Mouse (Mus musculus): Measurements from ENCODE around the gene Ybx1. TPM values are rescaled to one million over a fixed set of nuclear protein-coding genes. Genes with fewer than 3 reads are reported as not detected.

The Ybx1 gene
- polyA plus RNA-seq, 1 experiment from 2014 or later: 170 TPM

DNA sequence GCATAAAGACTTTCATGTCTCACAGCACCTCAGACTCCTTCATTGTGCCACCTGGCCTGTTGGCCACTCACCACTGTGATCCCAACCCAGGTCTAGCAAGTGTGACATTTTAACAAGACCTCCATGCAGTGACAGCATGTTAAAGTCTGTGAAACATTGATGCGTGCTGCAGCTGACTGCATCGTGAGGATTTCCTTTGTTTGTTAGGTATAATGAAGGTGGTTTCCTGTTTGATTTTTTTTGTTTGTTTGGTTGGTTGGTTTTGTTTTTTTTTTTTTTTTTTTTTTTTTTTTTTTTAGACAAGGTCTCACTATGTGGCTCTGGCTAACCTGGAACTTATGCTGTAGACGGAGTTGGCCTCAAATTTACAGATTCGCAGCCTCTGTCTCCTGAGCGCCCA, 31.9 kb downstream of the Ybx1 start:
- H3K36me3 ChIP-seq (replicated peaks; ENCODE audit: insufficient read depth, low read length): no peaks in the 10 kb centered on the region
- H3K4me2 ChIP-seq (ENCODE audit: low read depth, low read length): no peak overlapping the region
- no peak for ATAC-seq
- DNase-seq: no peak
- no peaks in the 10 kb centered on the region for H3K9me3 ChIP-seq (ENCODE audit: low read length)
- 84% methylated on average over 5 of the region's 5 CpGs for WGBS (ENCODE audit: insufficient replicate concordance)
- H3K27me3 ChIP-seq (ENCODE audit: insufficient read depth, low read length): no peaks in the 10 kb centered on the region
- no peaks in the 10 kb centered on the region for H3K4me1 ChIP-seq (ENCODE audit: insufficient read depth)
- no peak overlapping the region for H3K4me3 ChIP-seq (ENCODE audit: low read depth, low read length)
- H3K9ac ChIP-seq (replicated peaks): no peak overlapping the region
- no peak overlapping the region for H3K27ac ChIP-seq (ENCODE audit: low read depth)
- TF ChIP-seq EP300 (IDR thresholded peaks at IDR 0.05; ENCODE audit: low read depth) (no peak), CTCF (IDR thresholded peaks at IDR 0.05; ENCODE audit: low read depth) (no peak)

- no peak overlapping the region for H3K4me2 ChIP-seq (ENCODE audit: low read depth, low read length)
- H3K36me3 ChIP-seq (replicated peaks; ENCODE audit: insufficient read depth, low read length): no peaks in the 10 kb centered on the region
- no peak overlapping the region for H3K27ac ChIP-seq (ENCODE audit: low read depth)
- TF ChIP-seq EP300 (IDR thresholded peaks at IDR 0.05; ENCODE audit: low read depth) (no peak), CTCF (IDR thresholded peaks at IDR 0.05; ENCODE audit: low read depth) (no peak)
- 42% methylated on average over 7 of the region's 7 CpGs for WGBS (ENCODE audit: insufficient replicate concordance)
- no peaks in the 10 kb centered on the region for H3K9me3 ChIP-seq (ENCODE audit: low read length)
- no peaks in the 10 kb centered on the region for H3K27me3 ChIP-seq (ENCODE audit: insufficient read depth, low read length)
- ATAC-seq: no peak
- no peak overlapping the region for H3K4me3 ChIP-seq (ENCODE audit: low read depth, low read length)
- no peaks in the 10 kb centered on the region for H3K4me1 ChIP-seq (ENCODE audit: insufficient read depth)
- no peak for DNase-seq
- H3K9ac ChIP-seq (replicated peaks): no peak overlapping the region
Measured at GRCm38 (mm10) chr4:119261087-119261713, 33.2 kb downstream of the Ybx1 start.

- Histone ChIP-seq H3K4me2 (ENCODE audit: low read depth, low read length) (no peak overlapping the region), H3K27me3 (ENCODE audit: insufficient read depth, low read length) (no peaks in the 10 kb centered on the region), H3K9me3 (ENCODE audit: low read length) (no peaks in the 10 kb centered on the region), H3K27ac (ENCODE audit: low read depth) (no peak overlapping the region), H3K36me3 (replicated peaks; ENCODE audit: insufficient read depth, low read length) (no peaks in the 10 kb centered on the region), H3K9ac (replicated peaks) (no peak overlapping the region), H3K4me3 (ENCODE audit: low read depth, low read length) (no peak overlapping the region), H3K4me1 (ENCODE audit: insufficient read depth) (no peaks in the 10 kb centered on the region)
- DNase-seq (no peak), ATAC-seq (peak; percentile 78)
- no peak for TF ChIP-seq EP300 (IDR thresholded peaks at IDR 0.05; ENCODE audit: low read depth)
- TF ChIP-seq CTCF (IDR thresholded peaks at IDR 0.05; ENCODE audit: low read depth): peak; percentile 32
- 69% methylated on average over 15 of the region's 15 CpGs for WGBS (ENCODE audit: insufficient replicate concordance)
Measured at GRCm38 (mm10) chr4:119259344-119260254, 34.8 kb downstream of the Ybx1 start.

DNA sequence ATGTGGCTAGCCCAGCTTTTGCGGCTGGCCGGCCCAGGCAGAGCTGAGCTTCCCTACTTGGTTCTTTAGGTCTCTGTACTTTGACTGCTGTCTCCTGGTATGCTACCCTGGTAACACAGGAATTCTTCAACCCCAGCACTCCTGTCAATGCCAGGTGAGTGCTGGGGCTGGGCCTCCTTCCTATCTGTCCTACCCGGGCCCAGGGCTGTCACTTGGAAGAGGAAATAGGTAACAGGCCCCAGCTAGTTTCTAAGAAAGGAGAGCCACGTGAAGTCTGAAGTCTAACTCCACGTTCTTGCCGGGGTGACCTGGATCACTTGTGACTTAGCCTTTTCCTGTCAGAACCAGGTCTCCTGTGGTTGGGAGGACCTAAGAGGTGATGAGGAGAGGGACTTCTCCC, 37.3 kb downstream of the Ybx1 start:
- H3K4me3 ChIP-seq (ENCODE audit: low read depth, low read length): no peak overlapping the region
- TF ChIP-seq CTCF (IDR thresholded peaks at IDR 0.05; ENCODE audit: low read depth) (no peak), EP300 (IDR thresholded peaks at IDR 0.05; ENCODE audit: low read depth) (no peak)
- DNase-seq (no peak), ATAC-seq (no peak)
- no peak overlapping the region for H3K4me2 ChIP-seq (ENCODE audit: low read depth, low read length)
- no peaks in the 10 kb centered on the region for H3K4me1 ChIP-seq (ENCODE audit: insufficient read depth)
- 70% methylated on average over 6 of the region's 6 CpGs for WGBS (ENCODE audit: insufficient replicate concordance)
- no peaks in the 10 kb centered on the region for H3K9me3 ChIP-seq (ENCODE audit: low read length)
- no peaks in the 10 kb centered on the region for H3K27me3 ChIP-seq (ENCODE audit: insufficient read depth, low read length)
- no peaks in the 10 kb centered on the region for H3K36me3 ChIP-seq (replicated peaks; ENCODE audit: insufficient read depth, low read length)
- H3K9ac ChIP-seq (replicated peaks): no peak overlapping the region
- H3K27ac ChIP-seq (ENCODE audit: low read depth): no peak overlapping the region

DNA sequence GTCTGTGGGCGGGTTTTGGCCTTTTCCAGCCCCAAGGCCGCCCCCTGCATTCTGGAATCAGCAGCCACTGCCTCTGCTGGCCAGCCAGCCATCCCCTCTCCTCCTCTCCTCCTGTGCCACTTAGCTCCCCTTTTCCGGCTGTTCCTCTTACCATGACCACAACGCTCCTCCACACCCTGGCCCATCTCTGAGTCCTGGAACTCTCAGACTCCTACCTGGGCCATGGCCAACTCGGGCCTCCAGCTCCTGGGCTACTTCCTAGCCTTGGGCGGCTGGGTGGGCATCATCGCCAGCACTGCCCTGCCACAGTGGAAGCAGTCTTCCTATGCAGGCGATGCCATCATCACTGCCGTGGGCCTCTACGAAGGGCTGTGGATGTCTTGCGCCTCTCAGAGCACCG, 39.1 kb downstream of the Ybx1 start, which contains the start of gene Cldn19:
Gene Cldn19 (plus strand): TSS at position 64 of the 400 bp plus-strand sequence.
- no peak for ATAC-seq
- H3K9me3 ChIP-seq (ENCODE audit: low read length): no peaks in the 10 kb centered on the region
- TF ChIP-seq CTCF (IDR thresholded peaks at IDR 0.05; ENCODE audit: low read depth) (no peak), EP300 (IDR thresholded peaks at IDR 0.05; ENCODE audit: low read depth) (no peak)
- no peak for DNase-seq
- no peaks in the 10 kb centered on the region for H3K36me3 ChIP-seq (replicated peaks; ENCODE audit: insufficient read depth, low read length)
- H3K27me3 ChIP-seq (ENCODE audit: insufficient read depth, low read length): no peaks in the 10 kb centered on the region
- no peak within 1 kb of the TSS for H3K27ac ChIP-seq (ENCODE audit: low read depth)
- 79% methylated on average over 12 of the region's 12 CpGs for WGBS (ENCODE audit: insufficient replicate concordance)
- H3K4me2 ChIP-seq (ENCODE audit: low read depth, low read length): no peak within 1 kb of the TSS
- H3K4me1 ChIP-seq (ENCODE audit: insufficient read depth): no peaks in the 10 kb centered on the region
- H3K4me3 ChIP-seq (ENCODE audit: low read depth, low read length): no peak within 1 kb of the TSS
- no peak within 1 kb of the TSS for H3K9ac ChIP-seq (replicated peaks)

DNA sequence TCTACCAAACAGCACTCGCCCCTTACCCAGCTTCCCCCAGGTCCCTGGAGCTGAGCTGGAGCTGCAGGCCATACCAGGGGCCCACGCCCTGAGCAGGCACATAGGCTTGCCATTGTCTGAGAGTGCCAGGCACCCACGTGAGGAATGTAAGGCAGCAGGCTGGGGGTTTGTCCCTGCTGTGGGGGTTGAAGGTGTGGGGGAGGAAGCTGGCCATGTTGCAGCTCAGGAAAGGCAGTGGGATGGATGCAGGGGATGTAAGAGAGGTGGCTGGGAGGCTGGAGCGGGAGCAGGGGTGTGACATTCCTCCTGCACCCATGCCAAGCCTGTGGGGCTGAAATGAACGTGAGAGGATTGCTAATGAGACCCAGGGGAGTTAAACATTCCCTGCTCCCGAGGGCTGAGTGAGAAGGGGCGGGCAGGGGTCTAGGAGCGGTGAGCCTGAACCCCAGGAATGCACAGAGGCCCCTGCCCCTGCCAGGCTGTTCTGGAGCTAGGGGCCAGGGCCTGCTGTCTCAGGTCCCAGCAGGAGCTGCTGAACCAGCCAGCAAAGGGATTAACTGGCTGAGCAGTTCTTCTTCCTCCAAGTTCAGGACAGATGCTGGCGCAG, 40.3 kb downstream of the Ybx1 start:
- Histone ChIP-seq H3K36me3 (replicated peaks; ENCODE audit: insufficient read depth, low read length) (no peaks in the 10 kb centered on the region), H3K4me1 (ENCODE audit: insufficient read depth) (no peaks in the 10 kb centered on the region), H3K4me2 (ENCODE audit: low read depth, low read length) (no peak overlapping the region), H3K27me3 (ENCODE audit: insufficient read depth, low read length) (no peaks in the 10 kb centered on the region), H3K4me3 (ENCODE audit: low read depth, low read length) (no peak overlapping the region), H3K9me3 (ENCODE audit: low read length) (no peaks in the 10 kb centered on the region), H3K27ac (ENCODE audit: low read depth) (no peak overlapping the region), H3K9ac (replicated peaks) (no peak overlapping the region)
- TF ChIP-seq EP300 (IDR thresholded peaks at IDR 0.05; ENCODE audit: low read depth) (no peak), CTCF (IDR thresholded peaks at IDR 0.05; ENCODE audit: low read depth) (no peak)
- 65% methylated on average over 8 of the region's 9 CpGs for WGBS (ENCODE audit: insufficient replicate concordance)
- ATAC-seq (no peak), DNase-seq (no peak)
